Mouse (Mus musculus) brain, embryonic 14.5 days (tissue): ENCODE results near the gene Tiam2.

ENCODE experiments used
- CTCF ChIP-seq: fragments of 200-500 bp; IDR thresholded peaks from 2 replicates; pipeline ENCODE4 v1.5.1; 2012; ENCODE audit warnings: inconsistent platforms, mild to moderate bottlenecking, moderate library complexity, borderline replicate concordance; ENCODE audit not compliant: insufficient read depth, insufficient read length; ENCODE audit errors: extremely low read depth
- POLR2A ChIP-seq: fragments of 200-500 bp; IDR thresholded peaks from 2 replicates; pipeline ENCODE4 v1.6.1; 2012; ENCODE audit warnings: mild to moderate bottlenecking, inconsistent platforms, borderline replicate concordance; ENCODE audit not compliant: poor library complexity, insufficient read depth, insufficient read length, severe bottlenecking; ENCODE audit errors: extremely low read depth

DNA sequence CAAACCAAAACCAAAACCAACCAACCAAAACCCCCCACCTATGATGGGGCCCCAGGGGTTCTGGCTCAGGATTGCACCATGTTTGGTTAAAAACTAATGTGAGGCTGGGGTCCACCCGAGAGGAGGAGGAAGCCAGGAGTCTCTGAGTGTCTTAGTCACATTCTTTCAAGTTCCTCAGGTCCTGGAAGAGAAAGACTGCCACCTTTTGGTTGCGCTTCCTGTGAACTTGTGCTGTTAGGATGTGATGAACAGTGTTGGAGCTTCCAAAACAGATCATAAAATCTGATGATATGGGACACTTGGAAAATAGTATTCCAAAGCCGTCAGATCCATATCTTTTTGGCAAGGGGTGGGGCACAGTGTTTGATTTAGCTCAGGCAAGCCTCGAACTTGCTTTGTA, 174.6 kb downstream of the Tiam2 start:
- TF ChIP-seq CTCF (no peak), POLR2A (no peak)
